Mouse (Mus musculus) kidney, postnatal 14 days (tissue): Measurements from ENCODE around the gene Kcnq1.

Experiments
- DNase-seq: peaks from one replicate; pipeline ENCODE4 v3.0.0; 2022; ENCODE audit warnings: mixed read lengths

The Kcnq1 gene

DNA sequence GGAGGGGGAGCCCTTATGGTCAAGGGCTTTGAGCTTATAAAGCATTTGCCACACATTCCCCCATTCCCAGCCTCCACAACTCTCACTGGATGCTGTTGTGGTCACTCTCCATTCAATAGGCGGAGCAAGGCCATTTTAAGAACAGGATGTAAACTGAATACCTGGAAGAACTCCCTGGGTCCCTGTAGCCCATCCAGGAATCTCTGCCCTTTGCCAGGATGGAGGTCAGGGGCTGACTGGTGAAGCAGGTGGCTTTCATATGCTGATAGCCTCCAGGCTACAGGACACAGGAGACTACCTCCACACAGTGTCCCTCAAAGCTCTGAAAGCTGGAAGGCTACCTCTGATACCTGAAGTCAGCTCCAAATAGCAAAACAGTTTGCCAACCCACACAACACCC is 326.5 kb downstream of the Kcnq1 start:
- no peak for DNase-seq

DNA sequence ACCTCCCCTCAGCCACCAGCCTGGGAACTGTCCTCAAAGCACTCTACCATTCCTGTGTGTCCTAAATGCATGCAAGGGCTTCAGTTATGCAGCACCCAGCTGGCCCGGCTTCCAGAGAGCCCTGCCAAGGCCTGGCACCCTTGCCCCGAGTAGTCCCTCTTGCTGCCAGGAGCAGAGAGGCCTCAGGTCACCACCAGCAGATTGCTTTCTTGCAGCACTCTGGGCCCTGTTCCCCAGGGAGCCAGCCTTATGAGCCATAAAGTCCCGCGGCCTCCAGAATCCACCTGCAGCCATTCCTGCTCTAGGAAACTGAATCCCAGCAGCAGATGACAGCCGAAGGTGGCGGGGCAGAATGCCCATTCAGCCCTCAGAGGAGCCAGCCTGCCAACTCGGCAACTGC is 327.2 kb downstream of the Kcnq1 start:
- DNase-seq = no peak

DNA sequence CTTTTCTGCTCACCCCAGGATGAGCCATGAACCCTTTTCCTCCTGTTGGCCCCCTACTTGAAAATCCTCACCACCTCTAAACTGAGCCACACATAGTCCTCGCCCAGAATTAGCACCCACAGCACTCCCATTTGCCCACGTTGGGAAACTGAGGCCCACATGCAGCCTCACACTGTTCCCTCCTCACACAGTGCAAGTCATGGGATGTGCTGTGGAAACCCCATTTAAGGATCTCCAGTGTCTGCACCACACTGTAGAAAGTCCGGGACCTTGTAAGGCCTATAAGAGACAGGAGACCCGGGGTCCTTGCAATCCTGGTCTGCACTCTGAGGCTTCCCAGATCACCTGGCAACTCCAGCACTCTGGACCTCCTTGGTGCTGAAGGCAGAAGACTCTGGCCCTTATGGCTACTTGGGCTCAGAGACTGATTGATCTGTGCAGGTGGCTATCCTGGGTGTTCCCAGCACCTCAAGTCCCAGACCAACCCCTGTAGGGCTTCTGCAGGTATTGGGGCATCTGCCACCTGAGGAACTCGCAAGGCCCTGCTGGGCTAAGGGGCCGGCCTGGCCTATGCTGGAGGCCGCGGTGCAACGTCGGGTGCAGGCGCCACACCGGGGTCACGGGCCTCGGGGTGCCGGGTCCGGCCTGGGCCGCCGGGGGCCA is 331.2 kb downstream of the Kcnq1 start:
- DNase-seq = no peak

DNA sequence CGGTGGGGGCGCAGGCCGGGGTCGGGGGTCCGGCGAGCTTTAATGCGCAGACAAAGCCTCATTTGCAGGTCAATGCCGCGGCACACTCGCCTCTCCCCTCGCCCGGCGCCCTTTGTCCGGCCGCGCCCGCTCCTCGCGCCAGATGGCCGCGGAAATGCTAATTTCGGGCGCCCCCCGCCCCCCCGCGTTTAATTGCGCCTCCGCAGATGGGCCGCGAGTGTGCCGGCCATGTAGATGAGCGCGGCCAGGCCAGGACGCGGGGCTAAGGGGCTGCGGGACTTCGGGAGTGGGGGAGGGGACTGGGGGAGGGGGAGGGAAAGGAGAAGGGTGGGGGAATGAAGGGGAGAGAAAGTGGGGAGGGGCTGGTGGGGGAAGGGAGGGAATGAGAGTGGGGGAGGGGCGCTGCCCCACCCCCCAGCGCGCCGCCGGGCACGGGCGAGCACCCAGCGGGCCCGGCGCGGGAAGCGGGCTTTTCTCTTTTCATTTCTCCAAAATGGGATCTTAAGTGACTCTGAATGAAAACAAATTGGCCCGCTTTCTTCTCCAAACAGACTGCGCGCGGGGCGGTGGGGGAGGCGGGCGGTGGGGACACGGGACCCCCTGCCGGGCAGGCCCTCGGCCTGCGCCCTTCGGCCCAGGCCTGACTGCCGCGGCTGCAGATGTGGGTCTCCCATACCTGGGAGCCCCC is 331.9 kb downstream of the Kcnq1 start:
- DNase-seq = peak; percentile 51

DNA sequence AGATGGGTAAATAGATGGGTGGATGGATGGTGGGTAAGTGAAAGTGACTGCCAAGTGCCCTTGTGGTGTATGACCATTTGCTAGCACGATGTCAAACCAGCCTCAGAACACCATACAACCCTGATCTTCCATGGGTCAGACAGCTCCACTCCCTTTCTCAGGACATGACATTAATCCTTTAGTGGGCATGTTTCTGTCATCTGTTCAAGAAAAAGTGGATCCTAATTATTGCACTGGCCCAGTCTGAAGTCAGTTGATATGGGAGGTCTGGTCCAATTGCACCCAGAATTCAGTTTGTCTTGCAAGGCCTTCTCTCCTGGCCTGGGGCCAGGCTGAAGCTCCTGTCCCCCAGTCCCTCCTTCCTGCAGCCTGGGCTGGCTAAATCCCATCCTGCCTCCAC is 332.8 kb downstream of the Kcnq1 start:
- DNase-seq = no peak

DNA sequence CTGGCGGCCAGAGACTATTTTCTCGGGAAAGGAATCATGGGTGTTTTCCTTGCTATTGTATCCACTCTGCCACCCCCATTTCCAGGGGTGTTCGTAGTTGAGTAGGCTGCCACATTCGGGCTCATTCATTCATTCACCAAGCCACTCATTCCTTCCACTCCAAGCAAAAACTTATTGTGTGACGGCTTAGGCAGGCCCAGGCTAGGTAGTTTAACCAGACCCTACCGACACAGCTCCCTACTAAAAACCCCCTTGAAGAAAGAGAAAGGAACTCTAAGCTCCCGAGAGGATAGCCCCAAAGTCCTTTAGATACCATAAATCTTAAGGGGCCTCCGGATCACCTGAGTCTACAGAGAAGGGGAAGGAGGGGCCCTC is 338.4 kb downstream of the Kcnq1 start:
- no peak for DNase-seq

DNA sequence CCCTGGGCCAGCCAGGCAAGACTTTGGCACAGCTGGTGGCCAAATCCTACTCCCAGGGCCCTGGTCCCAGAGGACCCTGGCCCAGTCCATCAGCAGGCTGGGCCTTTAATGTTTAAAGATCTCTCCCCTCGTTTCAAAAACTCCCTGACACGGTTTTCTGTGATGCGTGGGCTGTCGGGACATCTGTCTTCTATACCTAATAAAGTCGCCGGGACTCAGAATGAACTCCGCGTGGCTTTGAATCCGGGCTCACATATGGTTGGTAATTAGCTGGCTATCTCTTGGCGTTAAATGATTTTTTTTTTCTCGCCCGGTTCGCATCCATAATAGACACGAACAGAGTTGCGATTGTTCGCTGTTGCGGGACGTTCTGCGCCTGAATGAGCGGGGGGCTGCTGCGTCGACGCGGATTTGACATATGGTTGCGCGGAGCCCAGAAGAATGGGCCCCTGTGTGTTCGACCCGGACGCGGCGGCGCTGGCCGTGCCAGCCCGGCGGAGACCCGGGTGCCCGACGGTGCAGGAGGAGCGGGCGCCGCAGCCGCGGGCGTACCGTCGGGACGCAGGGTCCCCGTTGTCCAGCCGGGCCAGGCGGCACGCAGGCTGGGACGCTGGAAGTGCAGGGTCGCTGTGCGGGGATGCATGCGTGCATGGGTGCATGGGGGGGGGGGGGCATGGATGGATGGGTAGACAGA is 338.9 kb downstream of the Kcnq1 start:
- DNase-seq = no peak

DNA sequence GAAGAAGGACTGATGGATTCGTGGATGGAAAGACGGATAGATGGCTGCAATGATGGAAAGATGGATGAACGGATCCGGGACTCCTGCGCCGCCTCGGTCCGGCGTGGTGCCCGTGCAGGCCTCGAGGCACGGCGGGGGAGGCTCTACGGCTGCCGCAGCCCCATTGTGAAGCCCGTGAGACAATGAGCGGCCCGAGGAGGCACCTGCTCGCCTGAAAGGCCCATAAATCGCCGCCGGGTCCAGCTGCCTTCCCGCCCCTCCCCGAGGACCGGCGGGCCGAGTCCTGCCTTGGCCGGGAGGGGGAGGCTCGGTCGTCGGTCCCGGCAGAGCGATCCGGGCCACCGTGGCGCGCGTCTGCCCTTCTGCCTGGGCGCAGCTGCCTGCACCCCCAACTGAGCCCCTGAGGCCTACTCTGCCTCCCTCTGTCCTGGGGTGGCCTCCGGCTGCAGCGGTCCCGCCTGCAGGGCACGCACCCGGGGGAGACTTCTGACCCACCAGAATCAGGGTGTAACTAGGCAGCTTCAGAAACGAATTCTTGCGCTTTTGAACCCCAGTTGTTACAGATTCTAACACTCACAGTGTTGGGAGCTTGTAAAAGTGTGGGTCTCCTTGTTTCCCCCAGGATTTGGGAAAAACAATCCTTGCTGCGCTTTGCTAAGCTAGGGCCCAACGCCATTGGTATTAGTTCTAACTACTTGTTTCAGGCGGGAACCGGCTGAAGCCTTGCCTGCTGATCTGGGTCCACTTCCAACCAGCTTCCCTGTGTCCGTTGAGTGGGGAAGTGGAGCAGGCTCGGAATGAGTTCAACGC is 339.7 kb downstream of the Kcnq1 start:
- DNase-seq = no peak

DNA sequence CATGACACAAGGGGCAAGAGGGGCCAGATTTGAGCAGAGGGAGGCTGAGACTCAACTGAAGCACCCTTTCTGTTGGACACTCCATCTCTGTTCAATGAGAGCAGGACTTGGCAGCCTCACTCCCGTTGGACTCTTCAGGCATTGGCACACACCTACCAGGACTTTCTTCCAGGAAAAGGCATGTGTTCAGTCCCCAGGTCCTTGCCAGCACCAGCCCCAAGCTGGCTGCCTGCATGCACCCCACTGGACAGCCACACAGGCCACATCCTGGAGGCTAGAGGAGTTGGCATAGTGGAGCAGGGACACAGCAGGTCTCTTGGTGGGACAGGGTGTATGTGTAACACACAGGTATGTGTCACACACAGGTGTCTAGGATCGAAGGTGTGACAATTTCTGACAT is 341.0 kb downstream of the Kcnq1 start:
- no peak for DNase-seq

DNA sequence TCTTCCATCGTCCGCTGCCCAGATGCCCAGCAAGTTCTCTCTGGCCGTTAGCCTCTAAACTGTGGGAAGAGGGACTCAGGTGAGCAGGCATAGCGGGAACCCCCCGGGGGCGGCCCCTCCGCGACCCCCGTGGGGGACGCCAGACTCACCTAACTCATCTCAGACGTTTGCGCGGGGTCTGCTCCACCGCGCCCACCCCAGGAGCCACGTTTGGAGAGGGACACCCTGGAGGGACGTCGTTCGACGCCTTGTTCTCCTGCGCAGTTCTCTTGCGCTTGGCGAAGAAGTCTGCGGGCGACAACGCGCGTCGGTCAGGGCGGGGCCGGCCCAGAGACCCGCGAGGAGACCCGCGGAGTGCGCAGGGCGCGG is 352.8 kb downstream of the Kcnq1 start:
- DNase-seq = no peak

DNA sequence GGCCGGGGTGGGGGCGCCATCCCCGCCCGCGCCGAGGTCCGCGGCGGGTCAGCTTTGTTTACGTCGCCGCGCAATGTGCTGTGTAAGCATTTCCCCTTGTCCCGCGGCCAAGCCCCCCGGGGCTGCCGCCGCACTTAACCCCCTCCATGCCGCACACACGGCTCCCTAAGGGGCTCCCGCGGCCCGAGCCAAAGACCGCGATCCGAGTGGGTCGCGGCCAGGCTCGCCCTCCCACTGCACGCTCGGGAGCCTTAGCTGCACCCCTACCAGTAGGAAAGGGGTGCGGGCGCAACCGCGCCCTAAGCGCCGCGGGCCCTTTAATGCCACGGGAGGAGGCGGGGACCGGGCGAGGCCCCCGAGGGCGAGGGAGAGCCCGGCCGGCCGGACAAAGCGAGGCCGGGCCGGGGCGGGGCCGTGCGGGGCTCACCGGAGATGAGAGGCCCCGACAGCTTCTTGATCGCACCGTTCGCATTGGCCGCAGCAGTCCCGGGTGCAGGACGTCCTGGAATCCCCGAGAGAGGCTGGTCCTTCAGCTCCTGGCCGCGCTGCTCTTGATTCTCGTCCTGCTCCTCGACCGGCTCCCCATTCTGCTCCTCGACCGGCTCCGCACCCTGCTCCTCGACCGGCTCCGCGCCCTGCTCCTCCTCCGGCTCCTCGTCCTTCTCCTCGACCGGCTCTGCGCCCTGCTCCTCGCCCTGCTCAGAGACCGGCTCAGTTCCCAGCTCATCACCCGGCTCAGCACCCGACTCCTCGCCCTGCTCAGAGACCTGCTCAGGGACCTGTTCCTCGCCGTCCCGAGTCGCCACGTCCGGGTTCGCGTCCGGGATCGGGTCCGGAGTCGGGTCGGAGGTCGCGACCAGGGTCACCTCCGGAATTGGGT is 353.4 kb downstream of the Kcnq1 start:
- DNase-seq = peak; percentile 62

DNA sequence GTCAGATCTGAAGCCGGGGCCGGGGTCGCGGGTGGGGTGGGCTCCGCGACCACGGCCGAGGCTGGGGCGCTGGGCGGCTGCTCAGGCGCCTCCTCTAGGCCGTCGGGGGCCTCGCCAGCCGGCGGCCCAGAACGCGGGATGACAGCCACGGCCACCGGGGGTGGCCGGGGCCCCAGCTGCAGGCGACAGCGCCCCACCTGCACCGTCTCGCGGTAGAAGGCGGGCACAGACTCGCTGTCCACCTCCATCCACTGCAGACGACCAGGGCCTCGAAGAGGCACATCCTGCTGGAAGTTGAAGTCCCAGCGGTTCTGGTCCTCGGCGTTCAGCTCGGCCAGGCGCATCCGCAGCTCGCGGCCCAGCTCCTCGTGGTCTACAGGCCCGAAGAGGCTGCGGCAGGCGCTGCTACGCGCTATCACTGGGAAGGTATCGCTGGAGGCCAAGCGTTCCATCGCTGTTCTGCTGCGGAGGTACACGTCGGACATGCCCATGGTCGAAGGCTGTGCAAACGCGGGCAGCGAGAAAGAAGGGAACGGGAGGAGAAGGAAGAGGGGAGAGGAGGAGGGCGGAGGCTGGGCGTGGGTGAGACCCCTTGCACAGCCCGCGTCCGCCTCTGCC is 354.2 kb downstream of the Kcnq1 start:
- no peak for DNase-seq

DNA sequence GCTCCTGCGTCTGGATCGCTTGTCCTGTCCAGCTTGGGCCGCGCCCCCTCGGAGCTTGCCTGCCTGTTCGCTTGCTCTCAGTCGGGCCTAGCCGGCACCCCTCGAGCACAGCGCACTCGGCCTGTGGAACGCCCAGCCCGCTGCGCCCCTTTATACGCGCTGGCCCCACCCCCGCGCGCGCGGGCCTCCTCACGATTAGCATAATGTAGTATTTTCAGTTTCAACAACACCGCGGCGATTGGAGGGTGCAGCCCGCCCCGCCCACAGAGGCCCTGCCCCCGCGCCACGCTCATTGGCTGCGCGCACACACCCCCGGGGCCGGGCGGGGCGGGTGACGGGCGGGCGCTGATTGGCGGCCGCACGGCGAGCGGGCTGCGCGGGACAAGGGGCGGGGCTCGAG is 354.7 kb downstream of the Kcnq1 start, which contains the start of gene Cdkn1c:
Gene Cdkn1c, minus strand, starts transcription at position 177 of the 400 bp plus-strand sequence.
- peak; percentile 94 for DNase-seq

DNA sequence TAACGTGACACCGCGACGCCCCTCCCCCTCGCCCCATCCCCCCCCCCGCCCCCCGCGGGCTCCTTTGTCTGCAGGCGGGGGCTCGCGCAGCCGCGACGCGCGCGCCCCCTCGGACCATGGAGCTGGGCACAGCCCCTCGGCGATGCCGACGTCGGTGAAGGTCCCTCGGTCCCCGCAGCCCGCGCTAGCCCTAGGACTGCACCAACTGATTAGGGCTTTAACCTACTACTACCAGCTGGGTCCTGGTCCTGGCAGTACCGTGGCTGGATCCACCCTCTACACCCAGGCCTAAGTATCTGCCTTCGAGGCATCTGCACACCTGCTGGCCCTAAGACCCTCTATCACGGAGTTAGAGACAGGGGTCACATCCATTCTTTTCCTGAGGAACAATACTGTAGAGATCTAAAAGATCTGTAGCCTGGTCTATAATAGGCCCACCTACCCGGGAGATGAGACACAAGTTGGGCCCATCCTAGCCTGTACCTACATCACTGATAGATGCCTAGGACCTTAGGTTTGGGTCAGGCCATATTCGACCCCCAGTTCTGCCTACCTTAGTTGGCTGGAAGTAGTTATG is 355.2 kb downstream of the Kcnq1 start:
- no peak for DNase-seq

DNA sequence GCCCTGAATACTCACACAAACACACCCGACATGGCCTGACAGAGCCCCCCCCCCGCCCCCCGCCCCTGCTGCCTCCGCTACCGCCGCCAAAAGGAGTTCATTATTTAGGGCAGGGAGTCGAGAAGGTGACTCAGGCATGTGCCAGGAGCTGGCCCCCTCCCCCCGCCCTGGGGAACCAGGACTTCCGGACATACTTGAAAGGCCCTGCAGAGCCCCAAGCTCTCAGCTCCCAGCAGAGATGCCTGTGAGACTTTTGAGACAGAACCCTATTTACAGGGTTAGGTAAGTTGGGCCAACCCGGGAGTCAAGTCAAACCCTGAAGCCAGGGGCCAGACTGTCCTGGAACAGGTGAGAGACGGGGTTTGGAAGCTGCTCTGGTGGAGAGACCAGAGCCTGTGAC is 355.8 kb downstream of the Kcnq1 start:
- DNase-seq = no peak

DNA sequence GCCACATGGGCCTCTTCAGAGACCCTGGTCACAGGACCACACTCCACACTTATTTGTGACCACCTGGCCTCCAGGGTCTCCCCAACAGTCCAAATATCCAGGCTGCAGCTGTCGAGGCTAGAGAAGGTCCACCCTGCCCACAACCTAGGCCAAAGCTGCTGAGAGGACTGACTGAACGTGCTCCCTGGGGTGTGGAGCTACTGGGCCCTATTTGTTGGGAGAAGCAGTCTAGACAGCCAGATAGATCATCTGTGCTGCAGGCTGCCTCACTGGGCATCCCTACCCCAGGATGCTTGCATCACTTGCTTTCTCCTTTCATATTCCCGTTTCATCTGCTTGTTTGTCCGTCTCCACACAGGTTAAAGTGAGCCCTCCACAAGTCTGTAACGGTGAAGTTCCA is 356.4 kb downstream of the Kcnq1 start:
- no peak for DNase-seq

DNA sequence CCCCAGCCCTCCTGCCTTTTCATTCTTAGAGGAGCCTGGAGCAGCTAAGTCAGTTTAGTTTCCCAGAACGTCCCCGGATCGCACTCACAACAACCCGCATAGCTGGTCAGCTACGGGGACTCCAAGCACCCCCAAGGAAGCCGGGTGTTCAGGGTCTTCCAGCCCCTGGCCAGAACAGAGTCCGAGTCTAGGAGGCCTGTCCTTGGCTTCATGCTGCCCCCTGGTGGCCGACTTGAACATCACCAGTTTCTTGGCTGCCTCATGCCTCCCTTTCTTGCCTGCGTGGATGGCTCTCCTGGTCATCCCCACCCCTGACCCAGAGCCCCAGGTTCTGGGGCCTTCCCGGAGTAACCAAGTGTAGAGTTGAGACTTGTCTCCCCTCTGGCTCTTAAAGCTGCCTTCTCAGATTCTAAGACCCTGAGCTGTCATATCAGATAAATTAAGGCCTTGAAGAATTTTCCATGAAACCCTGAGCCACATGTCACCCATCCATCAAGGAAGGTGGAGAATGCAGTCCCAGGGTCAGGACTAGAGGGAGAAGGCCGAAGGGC is 357.8 kb downstream of the Kcnq1 start:
- peak; percentile 77 for DNase-seq

DNA sequence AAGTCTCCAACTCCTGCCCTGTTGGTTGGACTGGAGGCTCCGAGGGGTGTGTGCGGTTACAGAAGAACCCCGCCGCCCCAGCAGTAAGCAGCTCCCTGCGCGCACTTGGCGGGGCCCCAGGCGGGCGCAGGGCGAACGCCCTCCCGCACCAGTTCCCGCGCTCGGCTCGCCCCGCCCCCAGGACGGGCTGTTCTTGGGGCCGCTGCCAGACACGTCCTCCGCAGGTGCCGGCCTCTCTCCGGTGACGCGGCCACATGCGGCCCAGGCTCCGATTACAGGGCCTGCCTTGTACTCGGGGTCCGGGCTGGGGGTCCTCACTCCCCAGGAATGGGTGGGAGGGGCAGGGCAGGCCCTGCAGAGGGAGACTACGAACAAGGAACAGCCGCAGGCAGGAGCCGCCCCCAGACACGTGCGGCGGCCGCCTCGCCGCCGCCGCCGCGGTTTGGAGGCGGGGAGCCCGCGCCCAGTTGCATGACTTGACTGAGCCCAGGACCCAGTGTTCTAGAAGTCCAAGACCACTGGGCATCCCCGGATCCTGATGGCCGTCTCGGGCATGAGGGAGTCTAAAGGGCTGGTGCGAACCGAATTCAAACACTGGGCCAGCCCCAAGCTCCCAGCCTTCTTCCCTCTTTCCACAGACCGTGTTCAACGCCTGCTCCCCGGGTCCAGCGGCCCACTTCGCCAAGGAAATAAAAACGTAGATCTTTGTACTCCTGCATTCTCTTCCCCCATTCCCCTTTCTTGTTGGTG is 358.8 kb downstream of the Kcnq1 start:
- peak; percentile 70 for DNase-seq

DNA sequence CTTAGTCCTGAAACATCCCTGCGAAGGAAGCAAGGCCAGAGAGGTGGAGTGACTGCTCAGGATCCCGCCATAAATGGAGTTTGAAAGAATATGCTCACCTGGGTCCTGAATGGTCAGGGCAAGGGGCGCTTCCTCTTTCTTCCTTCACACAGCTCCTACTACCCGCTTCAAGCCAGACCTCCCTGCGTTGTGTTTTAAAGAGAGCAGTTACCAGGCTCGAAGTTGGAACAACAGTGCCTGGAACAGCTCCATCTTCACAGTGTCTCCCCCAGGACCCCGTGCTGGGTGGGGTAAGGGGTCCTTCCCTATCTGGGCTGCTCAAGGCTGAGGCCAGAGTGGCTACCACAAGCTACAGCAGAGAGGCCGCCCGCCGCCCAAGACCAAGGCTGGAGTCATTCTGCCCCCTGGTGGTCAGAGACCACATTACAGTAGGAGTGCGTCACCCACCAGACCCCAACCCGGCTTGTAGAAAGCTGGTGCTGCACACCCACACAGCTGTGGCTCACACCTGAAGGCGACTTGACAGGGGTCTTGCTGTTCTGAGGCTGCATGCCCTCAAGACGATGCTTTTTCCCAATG is 360.0 kb downstream of the Kcnq1 start:
- DNase-seq = peak; percentile 84

DNA sequence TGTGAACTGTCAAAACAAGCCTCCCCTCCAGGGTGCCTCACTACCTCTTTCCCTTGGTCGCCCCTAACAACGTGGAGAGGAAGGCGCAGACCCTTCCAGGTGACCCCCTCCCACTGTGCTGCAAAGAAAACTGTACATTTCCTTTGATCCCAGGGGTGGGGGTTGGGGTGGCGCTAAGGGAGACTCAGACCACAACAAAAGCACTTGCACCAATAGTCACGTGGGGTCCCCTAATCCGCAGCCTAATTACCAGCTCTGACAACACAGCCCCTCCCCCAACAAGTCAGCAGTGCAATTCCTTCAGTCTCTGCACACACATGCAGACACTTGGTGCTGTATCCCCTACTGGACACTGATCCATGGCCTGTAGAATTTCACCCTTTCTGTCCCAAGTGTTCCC is 361.6 kb downstream of the Kcnq1 start:
- DNase-seq = no peak
